Mouse (Mus musculus) 416B (cell line): ENCODE measurements around the gene Tpbgl.

Source experiments
- DNase-seq: peaks from one replicate; pipeline ENCODE4 v3.0.0; 2011; ENCODE audit warnings: low read depth

Tpbgl gene

GRCm38 (mm10) chr7:99626376-99627270, at the start of gene Tpbgl:
TSS of gene Tpbgl (minus strand) at chr7:99627103.
- no peak for DNase-seq

- peak; percentile 96 for DNase-seq
These were observed 48.0 kb upstream of the Tpbgl start for GRCm38 (mm10) chr7:99674890-99675289.

- peak; percentile 53 for DNase-seq
These were observed 47.3 kb upstream of the Tpbgl start for GRCm38 (mm10) chr7:99674209-99674608.

- DNase-seq, result no peak
These were observed 46.3 kb upstream of the Tpbgl start for GRCm38 (mm10) chr7:99673188-99673587.

GRCm38 (mm10) chr7:99671544-99672435, 44.9 kb upstream of the Tpbgl start:
- peak; percentile 70 for DNase-seq

GRCm38 (mm10) chr7:99670915-99671314, 44.0 kb upstream of the Tpbgl start:
- DNase-seq, result no peak

- DNase-seq, result no peak
These were observed 41.9 kb upstream of the Tpbgl start for GRCm38 (mm10) chr7:99668802-99669201.

- no peak for DNase-seq
These were observed 40.2 kb upstream of the Tpbgl start for GRCm38 (mm10) chr7:99667096-99667495.

- no peak for DNase-seq
These were observed 39.0 kb upstream of the Tpbgl start for GRCm38 (mm10) chr7:99665731-99666452.

- DNase-seq, result no peak
These were observed 37.9 kb upstream of the Tpbgl start for GRCm38 (mm10) chr7:99664571-99665485.

- no peak for DNase-seq
These were observed 36.8 kb upstream of the Tpbgl start for GRCm38 (mm10) chr7:99663507-99664220.

- DNase-seq, result peak; percentile 24
These were observed 35.4 kb upstream of the Tpbgl start for GRCm38 (mm10) chr7:99662311-99662710.

- no peak for DNase-seq
These were observed 34.8 kb upstream of the Tpbgl start for GRCm38 (mm10) chr7:99661571-99662230.

- DNase-seq, result no peak
These were observed 34.2 kb upstream of the Tpbgl start for GRCm38 (mm10) chr7:99661071-99661470.

GRCm38 (mm10) chr7:99659379-99660029, 32.6 kb upstream of the Tpbgl start:
- peak; percentile 77 for DNase-seq

GRCm38 (mm10) chr7:99654244-99654643, 27.3 kb upstream of the Tpbgl start:
- no peak for DNase-seq

GRCm38 (mm10) chr7:99649585-99649984, 22.7 kb upstream of the Tpbgl start:
- DNase-seq, result no peak

GRCm38 (mm10) chr7:99648623-99649022, 21.7 kb upstream of the Tpbgl start:
- peak; percentile 38 for DNase-seq

- DNase-seq, result no peak
These were observed 17.8 kb upstream of the Tpbgl start for GRCm38 (mm10) chr7:99644701-99645100.
